Mouse (Mus musculus): ENCODE measurements around the gene Scaf8. TPM values are rescaled to one million over a fixed set of nuclear protein-coding genes. Genes with fewer than 3 reads are reported as not detected.
"Not testable (repeated sequence)": the region's sequence is repeated elsewhere in the genome, so short reads cannot be mapped to it uniquely, and the experiment has no call there.

Gene Scaf8
- polyA plus RNA-seq, 1 experiment from 2014 or later = 14.2 TPM

- Histone ChIP-seq H3K4me3 (replicated peaks) (no peak overlapping the region), H3K4me2 (no peak overlapping the region), H3K27ac (replicated peaks) (no peak overlapping the region), H3K4me1 (0 out of 2 replicates have a peak, but pooled peaks cover 3% of the 10 kb centered on the region), H3K9ac (replicated peaks) (no peak overlapping the region), H3K36me3 (peaks cover 9% of the 10 kb centered on the region), H3K9me3 (replicated peaks) (no peaks in the 10 kb centered on the region), H3K27me3 (replicated peaks) (no peaks in the 10 kb centered on the region)
- no peak for ATAC-seq (ENCODE audit: low FRiP score)
- 97% methylated on average over 1 of the region's 1 CpGs for WGBS
These were observed 13.9 kb downstream of the Scaf8 start for GRCm38 (mm10) chr17:3128716-3129115.

GRCm38 (mm10) chr17:3129791-3130190, 15.0 kb downstream of the Scaf8 start:
- peaks cover 9% of the 10 kb centered on the region for H3K36me3 ChIP-seq
- ATAC-seq (ENCODE audit: low FRiP score) = no peak
- no peak overlapping the region for H3K4me3 ChIP-seq (replicated peaks)
- 0 out of 2 replicates have a peak, but pooled peaks cover 3% of the 10 kb centered on the region for H3K4me1 ChIP-seq
- no peaks in the 10 kb centered on the region for H3K27me3 ChIP-seq (replicated peaks)
- no peaks in the 10 kb centered on the region for H3K9me3 ChIP-seq (replicated peaks)
- 95% methylated on average over 3 of the region's 3 CpGs for WGBS
- H3K9ac ChIP-seq (replicated peaks) = no peak overlapping the region
- no peak overlapping the region for H3K27ac ChIP-seq (replicated peaks)
- no peak overlapping the region for H3K4me2 ChIP-seq

GRCm38 (mm10) chr17:3135346-3135745, 20.6 kb downstream of the Scaf8 start:
- H3K9ac ChIP-seq (replicated peaks) = no peak overlapping the region
- H3K4me3 ChIP-seq (replicated peaks) = no peak overlapping the region
- no peaks in the 10 kb centered on the region for H3K27me3 ChIP-seq (replicated peaks)
- H3K9me3 ChIP-seq (replicated peaks) = no peaks in the 10 kb centered on the region
- H3K36me3 ChIP-seq = peaks cover 5% of the 10 kb centered on the region
- H3K4me1 ChIP-seq = peaks cover 9% of the 10 kb centered on the region; the same call in 1 of the 2 replicates
- no peak overlapping the region for H3K4me2 ChIP-seq
- no peak for ATAC-seq (ENCODE audit: low FRiP score)
- H3K27ac ChIP-seq (replicated peaks) = no peak overlapping the region

GRCm38 (mm10) chr17:3136127-3136526, 21.4 kb downstream of the Scaf8 start:
- 83% methylated on average over 7 of the region's 7 CpGs for WGBS
- no peaks in the 10 kb centered on the region for H3K27me3 ChIP-seq (replicated peaks)
- H3K9ac ChIP-seq (replicated peaks) = no peak overlapping the region
- no peak for ATAC-seq (ENCODE audit: low FRiP score)
- H3K36me3 ChIP-seq = peaks cover 4% of the 10 kb centered on the region
- H3K27ac ChIP-seq (replicated peaks) = no peak overlapping the region
- H3K9me3 ChIP-seq (replicated peaks) = no peaks in the 10 kb centered on the region
- H3K4me2 ChIP-seq = no peak overlapping the region
- H3K4me1 ChIP-seq = peaks cover 9% of the 10 kb centered on the region; the same call in 1 of the 2 replicates
- H3K4me3 ChIP-seq (replicated peaks) = no peak overlapping the region

- no peaks in the 10 kb centered on the region for H3K9me3 ChIP-seq (replicated peaks)
- H3K27me3 ChIP-seq (replicated peaks) = no peaks in the 10 kb centered on the region
- no peak overlapping the region for H3K4me2 ChIP-seq
- peaks cover 13% of the 10 kb centered on the region; the same call in 1 of the 2 replicates for H3K4me1 ChIP-seq
- ATAC-seq (ENCODE audit: low FRiP score) = no peak
- H3K4me3 ChIP-seq (replicated peaks) = no peak overlapping the region
- no peak overlapping the region for H3K9ac ChIP-seq (replicated peaks)
- 71% methylated on average over 3 of the region's 3 CpGs for WGBS
- no peaks in the 10 kb centered on the region for H3K36me3 ChIP-seq
- H3K27ac ChIP-seq (replicated peaks) = no peak overlapping the region
These were observed 23.6 kb downstream of the Scaf8 start for GRCm38 (mm10) chr17:3138387-3138786.

- ATAC-seq (ENCODE audit: low FRiP score) = no peak
- Histone ChIP-seq H3K9ac (replicated peaks) (no peak overlapping the region), H3K4me2 (no peak overlapping the region), H3K4me3 (replicated peaks) (no peak overlapping the region), H3K9me3 (replicated peaks) (no peaks in the 10 kb centered on the region), H3K27me3 (replicated peaks) (no peaks in the 10 kb centered on the region), H3K36me3 (no peaks in the 10 kb centered on the region), H3K27ac (replicated peaks) (no peak overlapping the region), H3K4me1 (peaks cover 13% of the 10 kb centered on the region; the same call in 1 of the 2 replicates)
- WGBS = 93% methylated on average over 1 of the region's 1 CpGs
These were observed 25.3 kb downstream of the Scaf8 start for GRCm38 (mm10) chr17:3140100-3140499.

- Histone ChIP-seq H3K36me3 (peaks cover 9% of the 10 kb centered on the region), H3K27ac (replicated peaks) (no peak overlapping the region), H3K4me2 (no peak overlapping the region), H3K4me1 (0 out of 2 replicates have a peak, but pooled peaks cover 2% of the 10 kb centered on the region), H3K4me3 (replicated peaks) (no peak overlapping the region), H3K9me3 (replicated peaks) (no peaks in the 10 kb centered on the region), H3K9ac (replicated peaks) (no peak overlapping the region), H3K27me3 (replicated peaks) (no peaks in the 10 kb centered on the region)
- 91% methylated on average over 1 of the region's 1 CpGs for WGBS
- ATAC-seq (ENCODE audit: low FRiP score) = no peak
These were observed 34.1 kb downstream of the Scaf8 start for GRCm38 (mm10) chr17:3148853-3149252.

GRCm38 (mm10) chr17:3149541-3149940, 34.8 kb downstream of the Scaf8 start:
- 0 out of 2 replicates have a peak, but pooled peaks cover 2% of the 10 kb centered on the region for H3K4me1 ChIP-seq
- H3K36me3 ChIP-seq = peaks cover 13% of the 10 kb centered on the region
- H3K27ac ChIP-seq (replicated peaks) = no peak overlapping the region
- WGBS = 48% methylated on average over 1 of the region's 1 CpGs
- ATAC-seq (ENCODE audit: low FRiP score) = no peak
- no peak overlapping the region for H3K9ac ChIP-seq (replicated peaks)
- no peaks in the 10 kb centered on the region for H3K9me3 ChIP-seq (replicated peaks)
- no peak overlapping the region for H3K4me2 ChIP-seq
- H3K27me3 ChIP-seq (replicated peaks) = no peaks in the 10 kb centered on the region
- no peak overlapping the region for H3K4me3 ChIP-seq (replicated peaks)

- not testable (repeated sequence) for H3K27ac ChIP-seq (replicated peaks); H3K4me3 ChIP-seq (replicated peaks); H3K4me1 ChIP-seq; H3K4me2 ChIP-seq; H3K9ac ChIP-seq (replicated peaks); H3K9me3 ChIP-seq (replicated peaks); ATAC-seq (ENCODE audit: low FRiP score); H3K27me3 ChIP-seq (replicated peaks)
- whole genome bisulfite sequencing = 93% methylated on average over 1 of the region's 1 CpGs
- peaks cover 11% of the 10 kb centered on the region for H3K36me3 ChIP-seq
These were observed 35.9 kb downstream of the Scaf8 start for GRCm38 (mm10) chr17:3150701-3151100.

- H3K27me3 ChIP-seq (replicated peaks) = no peaks in the 10 kb centered on the region
- no peak overlapping the region for H3K27ac ChIP-seq (replicated peaks)
- H3K4me1 ChIP-seq = 0 out of 2 replicates have a peak, but pooled peaks cover 2% of the 10 kb centered on the region
- peaks cover 16% of the 10 kb centered on the region for H3K36me3 ChIP-seq
- no peak overlapping the region for H3K4me2 ChIP-seq
- H3K9me3 ChIP-seq (replicated peaks) = no peaks in the 10 kb centered on the region
- H3K4me3 ChIP-seq (replicated peaks) = no peak overlapping the region
- H3K9ac ChIP-seq (replicated peaks) = no peak overlapping the region
- ATAC-seq (ENCODE audit: low FRiP score) = no peak
These were observed 36.4 kb downstream of the Scaf8 start for GRCm38 (mm10) chr17:3151181-3151580.

GRCm38 (mm10) chr17:3156176-3156575, 41.4 kb downstream of the Scaf8 start:
- not testable (repeated sequence) for H3K4me1 ChIP-seq; H3K27me3 ChIP-seq (replicated peaks); H3K9me3 ChIP-seq (replicated peaks); H3K9ac ChIP-seq (replicated peaks); H3K4me3 ChIP-seq (replicated peaks); H3K4me2 ChIP-seq; H3K27ac ChIP-seq (replicated peaks); ATAC-seq (ENCODE audit: low FRiP score)
- H3K36me3 ChIP-seq = peaks cover 13% of the 10 kb centered on the region; the same call in 1 of the 2 replicates
- 96% methylated on average over 9 of the region's 9 CpGs for WGBS

GRCm38 (mm10) chr17:3157016-3157415, 42.2 kb downstream of the Scaf8 start:
- no peaks in the 10 kb centered on the region for H3K4me1 ChIP-seq
- no peak for ATAC-seq (ENCODE audit: low FRiP score)
- H3K27ac ChIP-seq (replicated peaks) = no peak overlapping the region
- no peaks in the 10 kb centered on the region for H3K9me3 ChIP-seq (replicated peaks)
- H3K4me2 ChIP-seq = no peak overlapping the region
- no peak overlapping the region for H3K4me3 ChIP-seq (replicated peaks)
- H3K27me3 ChIP-seq (replicated peaks) = no peaks in the 10 kb centered on the region
- H3K36me3 ChIP-seq = peaks cover 13% of the 10 kb centered on the region; the same call in 1 of the 2 replicates
- H3K9ac ChIP-seq (replicated peaks) = no peak overlapping the region

- no peak overlapping the region for H3K9ac ChIP-seq (replicated peaks)
- H3K27ac ChIP-seq (replicated peaks) = no peak overlapping the region
- H3K36me3 ChIP-seq = peaks cover 16% of the 10 kb centered on the region
- WGBS = 96% methylated on average over 4 of the region's 4 CpGs
- H3K27me3 ChIP-seq (replicated peaks) = no peaks in the 10 kb centered on the region
- H3K4me1 ChIP-seq = no peaks in the 10 kb centered on the region
- H3K4me2 ChIP-seq = no peak overlapping the region
- H3K9me3 ChIP-seq (replicated peaks) = no peaks in the 10 kb centered on the region
- H3K4me3 ChIP-seq (replicated peaks) = no peak overlapping the region
- no peak for ATAC-seq (ENCODE audit: low FRiP score)
These were observed 48.1 kb downstream of the Scaf8 start for GRCm38 (mm10) chr17:3162905-3163304.
